ENCODE assay signal across 22 mouse cellular contexts in genomic region chr3:79443850-79444249, GRCm38 (mm10).
A peak's percentile ranks its signal among the peaks of the same experiment; 100 is the strongest.
DNase-seq lines count a peak whose midpoint lies in the region; ATAC-seq and TF ChIP-seq lines count a peak whose summit lies in the region.
"Had no signal": no experiment of that assay in that cellular context is flagged by ENCODE, and none has a peak within 500 bp of the region (broad histone marks: within the 10 kb centered on the region; RNA-seq: fewer than 3 reads in every experiment).

No protein-coding gene starts in this region.

- H3K4me2 ChIP-seq in liver, postnatal 0 days (ENCODE audit: low read depth, low read length): no peak overlapping the region
- H3K4me2 ChIP-seq in liver, embryonic 12.5 days: no peak overlapping the region
- H3K4me2 ChIP-seq in hindbrain, embryonic 12.5 days (replicated peaks): no peak overlapping the region
- H3K4me2 ChIP-seq: embryonic facial prominence, embryonic 13.5 days; forebrain, embryonic 12.5 days; hindbrain, embryonic 14.5 days; lung, embryonic 15.5 days had no signal

- peak; percentile 13; the same call in 1 of the 2 replicates for TF ChIP-seq CTCF in liver, postnatal 0 days (IDR thresholded peaks at IDR 0.05; ENCODE audit: low read depth)
- peak; percentile 25 for TF ChIP-seq CTCF in ES-Bruce4 (IDR thresholded peaks at IDR 0.05; ENCODE audit: low read depth, low read length)

- no peaks in the 10 kb centered on the region for H3K36me3 ChIP-seq in liver, postnatal 0 days (replicated peaks; ENCODE audit: insufficient read depth, low read length)
- H3K36me3 ChIP-seq in liver, embryonic 12.5 days: no peaks in the 10 kb centered on the region
- H3K36me3 ChIP-seq in ES-Bruce4 (ENCODE audit: control insufficient read depth, insufficient read depth, low read length, poor library complexity, severe bottlenecking): no peaks in the 10 kb centered on the region
- H3K36me3 ChIP-seq in hindbrain, embryonic 12.5 days: no peaks in the 10 kb centered on the region
- H3K36me3 ChIP-seq: embryonic facial prominence, embryonic 13.5 days; forebrain, embryonic 12.5 days; lung, embryonic 15.5 days had no signal

- no peaks in the 10 kb centered on the region for H3K27me3 ChIP-seq in liver, postnatal 0 days (ENCODE audit: insufficient read depth, low read length)
- H3K27me3 ChIP-seq in liver, embryonic 12.5 days (replicated peaks): no peaks in the 10 kb centered on the region
- H3K27me3 ChIP-seq in ES-Bruce4 (ENCODE audit: control insufficient read depth, insufficient read depth, low read length, poor library complexity, severe bottlenecking): no peaks in the 10 kb centered on the region
- no peaks in the 10 kb centered on the region for H3K27me3 ChIP-seq in hindbrain, embryonic 12.5 days
- H3K27me3 ChIP-seq: embryonic facial prominence, embryonic 13.5 days; forebrain, embryonic 12.5 days; lung, embryonic 15.5 days had no signal

- no peak for ATAC-seq in liver, postnatal 0 days
- no peak for ATAC-seq in liver, embryonic 12.5 days
- ATAC-seq in hindbrain, embryonic 12.5 days (ENCODE audit: low FRiP score): no peak
- ATAC-seq: activated CD4-positive, CD25-positive, alpha-beta regulatory T cell, adult 4 months had no signal

- TF ChIP-seq EP300 in liver, postnatal 0 days (IDR thresholded peaks at IDR 0.05; ENCODE audit: low read depth): no peak
- no peak for TF ChIP-seq EP300 in ES-Bruce4 (IDR thresholded peaks at IDR 0.05; ENCODE audit: insufficient read depth, low read depth, low read length)

- H3K9me3 ChIP-seq in liver, postnatal 0 days (ENCODE audit: low read length): no peaks in the 10 kb centered on the region
- H3K9me3 ChIP-seq in liver, embryonic 12.5 days (replicated peaks): 0 out of 2 replicates have a peak, but pooled peaks cover 4% of the 10 kb centered on the region
- no peaks in the 10 kb centered on the region for H3K9me3 ChIP-seq in ES-Bruce4 (replicated peaks; ENCODE audit: control insufficient read depth, insufficient read depth, low read length, poor library complexity, severe bottlenecking)
- H3K9me3 ChIP-seq in hindbrain, embryonic 12.5 days (replicated peaks): no peaks in the 10 kb centered on the region
- H3K9me3 ChIP-seq: embryonic facial prominence, embryonic 13.5 days; forebrain, embryonic 12.5 days; lung, embryonic 15.5 days had no signal

- no peak for TF ChIP-seq POLR2A in ES-Bruce4 (IDR thresholded peaks at IDR 0.05; ENCODE audit: insufficient read depth, low read length)

- no peak overlapping the region for H3K27ac ChIP-seq in liver, postnatal 0 days (ENCODE audit: low read depth)
- H3K27ac ChIP-seq in liver, embryonic 12.5 days: no peak overlapping the region
- no peak overlapping the region for H3K27ac ChIP-seq in ES-Bruce4 (ENCODE audit: insufficient read depth, low read length)
- H3K27ac ChIP-seq in hindbrain, embryonic 12.5 days: no peak overlapping the region
- H3K27ac ChIP-seq: embryonic facial prominence, embryonic 13.5 days; forebrain, embryonic 12.5 days; hindbrain, embryonic 14.5 days; lung, embryonic 15.5 days had no signal

- no peak overlapping the region for H3K4me3 ChIP-seq in liver, postnatal 0 days (ENCODE audit: low read depth, low read length)
- H3K4me3 ChIP-seq in liver, embryonic 12.5 days: no peak overlapping the region
- H3K4me3 ChIP-seq in ES-Bruce4 (ENCODE audit: low read depth, low read length): no peak overlapping the region
- H3K4me3 ChIP-seq in hindbrain, embryonic 12.5 days: no peak overlapping the region
- H3K4me3 ChIP-seq: embryonic facial prominence, embryonic 13.5 days; erythroblast, embryonic 14.5 days; forebrain, embryonic 12.5 days; lung, embryonic 15.5 days had no signal

- H3K9ac ChIP-seq in liver, postnatal 0 days (replicated peaks): no peak overlapping the region
- H3K9ac ChIP-seq in liver, embryonic 12.5 days: no peak overlapping the region
- no peak overlapping the region for H3K9ac ChIP-seq in ES-Bruce4 (ENCODE audit: low read depth, poor library complexity, severe bottlenecking)
- no peak overlapping the region for H3K9ac ChIP-seq in hindbrain, embryonic 12.5 days
- H3K9ac ChIP-seq: embryonic facial prominence, embryonic 13.5 days; forebrain, embryonic 12.5 days; hindbrain, embryonic 14.5 days; lung, embryonic 15.5 days had no signal

- intact Hi-C loops in left cerebral cortex, postnatal 4 days (cut with DNase I): no loop called here
- intact Hi-C loops in left cerebral cortex, postnatal 25 days (cut with DNase I): no loop called here

- no peaks in the 10 kb centered on the region for H3K4me1 ChIP-seq in liver, postnatal 0 days (ENCODE audit: insufficient read depth)
- no peaks in the 10 kb centered on the region for H3K4me1 ChIP-seq in liver, embryonic 12.5 days
- H3K4me1 ChIP-seq in ES-Bruce4 (ENCODE audit: control insufficient read depth, insufficient read depth, low read length): no peaks in the 10 kb centered on the region
- no peaks in the 10 kb centered on the region for H3K4me1 ChIP-seq in hindbrain, embryonic 12.5 days
- H3K4me1 ChIP-seq: forebrain, embryonic 12.5 days had no signal

- WGBS in liver, postnatal 0 days (ENCODE audit: insufficient replicate concordance): 53% methylated on average over 4 of the region's 4 CpGs
- WGBS in liver, embryonic 12.5 days (ENCODE audit: insufficient replicate concordance): 47% methylated on average over 4 of the region's 4 CpGs
- WGBS in hindbrain, embryonic 12.5 days: 68% methylated on average over 4 of the region's 4 CpGs

- DNase-seq in liver, postnatal 0 days: no peak
- peak; percentile 45 for DNase-seq in MEL-GATA-1-ER (ENCODE audit: extremely low read depth, low read depth)
- DNase-seq in left cerebral cortex, postnatal 4 days: no peak
- no peak for DNase-seq in left cerebral cortex, postnatal 25 days (ENCODE audit: low spot score in 2 of 2)
- DNase-seq: adrenal gland, adult 8-10 months; cerebellum, adult 18-20 months; cerebellum, postnatal 25 days; gastrocnemius, postnatal 36 days; kidney, adult 9 months; kidney, postnatal 36 days; layer of hippocampus, adult 9-11 months; lung, postnatal 4 days; midbrain, embryonic 14.5 days had no signal
